Mouse (Mus musculus): Measurements from ENCODE around the gene Fiz1. TPM values are rescaled to one million over a fixed set of nuclear protein-coding genes. Genes with fewer than 3 reads are reported as not detected.

Fiz1 gene
- polyA plus RNA-seq, 1 experiment from 2014 or later = 40.3 TPM

Other genes with a start within 250 kb of the Fiz1 start
- not detected in 2 replicates for gene Fam71e2, start 243.4 kb downstream of the Fiz1 start, polyA plus RNA-seq (2014; fragmentation: Nextera tagmentation; extraction: Ambion mirVana)
- gene Il11, start 231.8 kb downstream of the Fiz1 start, polyA plus RNA-seq (2014; fragmentation: Nextera tagmentation; extraction: Ambion mirVana) = 0.28 TPM in 1 of 2 replicates, not detected in the other
- gene Tmem190, start 231.8 kb downstream of the Fiz1 start, polyA plus RNA-seq (2014; fragmentation: Nextera tagmentation; extraction: Ambion mirVana) = 0.52 TPM in 1 of 2 replicates, not detected in the other
- gene Tmem238, start 225.0 kb downstream of the Fiz1 start, polyA plus RNA-seq (2014; fragmentation: Nextera tagmentation; extraction: Ambion mirVana) = 14.5 and 24.3 TPM in 2 replicates
- 293 and 321 TPM in 2 replicates for gene Rpl28, start 221.8 kb downstream of the Fiz1 start, polyA plus RNA-seq (2014; fragmentation: Nextera tagmentation; extraction: Ambion mirVana)
- gene Ube2s, start 202.1 kb downstream of the Fiz1 start, polyA plus RNA-seq (2014; fragmentation: Nextera tagmentation; extraction: Ambion mirVana) = 354 and 371 TPM in 2 replicates
- gene Shisa7, start 170.0 kb downstream of the Fiz1 start, polyA plus RNA-seq (2014; fragmentation: Nextera tagmentation; extraction: Ambion mirVana) = 0.30 and 0.42 TPM in 2 replicates
- 6.3 and 8.9 TPM in 2 replicates for gene Isoc2b, start 144.4 kb downstream of the Fiz1 start, polyA plus RNA-seq (2014; fragmentation: Nextera tagmentation; extraction: Ambion mirVana)
- 0.96 and 1.0 TPM in 2 replicates for gene Isoc2a, start 137.5 kb downstream of the Fiz1 start, polyA plus RNA-seq (2014; fragmentation: Nextera tagmentation; extraction: Ambion mirVana)
- gene Gm36210, start 108.2 kb downstream of the Fiz1 start, polyA plus RNA-seq (2014; fragmentation: Nextera tagmentation; extraction: Ambion mirVana) = not detected in 2 replicates
- 3.3 and 4.0 TPM in 2 replicates for gene Zfp628, start 99.5 kb downstream of the Fiz1 start, polyA plus RNA-seq (2014; fragmentation: Nextera tagmentation; extraction: Ambion mirVana)
- 3.1 and 3.3 TPM in 2 replicates for gene Nat14, start 92.7 kb downstream of the Fiz1 start, polyA plus RNA-seq (2014; fragmentation: Nextera tagmentation; extraction: Ambion mirVana)
- 3.7 and 4.0 TPM in 2 replicates for gene Ssc5d, start 88.9 kb downstream of the Fiz1 start, polyA plus RNA-seq (2014; fragmentation: Nextera tagmentation; extraction: Ambion mirVana)
- gene Sbk2, start 50.3 kb downstream of the Fiz1 start, polyA plus RNA-seq (2014; fragmentation: Nextera tagmentation; extraction: Ambion mirVana) = 0.23 and 0.26 TPM in 2 replicates
- gene Sbk3, start 43.5 kb downstream of the Fiz1 start, polyA plus RNA-seq (2014; fragmentation: Nextera tagmentation; extraction: Ambion mirVana) = 0.16 TPM in 1 of 2 replicates, not detected in the other
- 30.6 and 35.4 TPM in 2 replicates for gene Zfp579, start 18.5 kb downstream of the Fiz1 start, polyA plus RNA-seq (2014; fragmentation: Nextera tagmentation; extraction: Ambion mirVana)
- 15.7 and 16.0 TPM in 2 replicates for gene Zfp524, start 282 bp downstream of the Fiz1 start, polyA plus RNA-seq (2014; fragmentation: Nextera tagmentation; extraction: Ambion mirVana)
- 1.0 and 2.0 TPM in 2 replicates for gene Gm44973, start 799 bp upstream of the Fiz1 start, polyA plus RNA-seq (2014; fragmentation: Nextera tagmentation; extraction: Ambion mirVana)
- 6.2 and 7.2 TPM in 2 replicates for gene Zfp865, start 5.7 kb upstream of the Fiz1 start, polyA plus RNA-seq (2014; fragmentation: Nextera tagmentation; extraction: Ambion mirVana)
- gene Ccdc106, start 5.9 kb upstream of the Fiz1 start, polyA plus RNA-seq (2014; fragmentation: Nextera tagmentation; extraction: Ambion mirVana) = 15.1 and 17.1 TPM in 2 replicates
- gene 4632433K11Rik, start 19.4 kb upstream of the Fiz1 start, polyA plus RNA-seq (2014; fragmentation: Nextera tagmentation; extraction: Ambion mirVana) = not detected in 2 replicates
- gene Zfp784, start 23.7 kb upstream of the Fiz1 start, polyA plus RNA-seq (2014; fragmentation: Nextera tagmentation; extraction: Ambion mirVana) = 4.8 and 6.3 TPM in 2 replicates
- 38.3 and 40.1 TPM in 2 replicates for gene Zfp580, start 36.8 kb upstream of the Fiz1 start, polyA plus RNA-seq (2014; fragmentation: Nextera tagmentation; extraction: Ambion mirVana)
- gene U2af2, start 47.4 kb upstream of the Fiz1 start, polyA plus RNA-seq (2014; fragmentation: Nextera tagmentation; extraction: Ambion mirVana) = 129 and 133 TPM in 2 replicates
- 57.8 and 65.1 TPM in 2 replicates for gene Epn1, start 65.5 kb upstream of the Fiz1 start, polyA plus RNA-seq (2014; fragmentation: Nextera tagmentation; extraction: Ambion mirVana)
- gene Rfpl4, start 102.3 kb upstream of the Fiz1 start, polyA plus RNA-seq (2014; fragmentation: Nextera tagmentation; extraction: Ambion mirVana) = not detected in 2 replicates
- gene Rasl2-9, start 111.3 kb upstream of the Fiz1 start, polyA plus RNA-seq (2014; fragmentation: Nextera tagmentation; extraction: Ambion mirVana) = 0.54 and 0.72 TPM in 2 replicates
- not detected in 2 replicates for gene Vmn1r55, start 135.0 kb upstream of the Fiz1 start, polyA plus RNA-seq (2014; fragmentation: Nextera tagmentation; extraction: Ambion mirVana)
- not detected in 2 replicates for gene Vmn1r56, start 182.1 kb upstream of the Fiz1 start, polyA plus RNA-seq (2014; fragmentation: Nextera tagmentation; extraction: Ambion mirVana)
- gene Vmn1r57, start 203.8 kb upstream of the Fiz1 start, polyA plus RNA-seq (2014; fragmentation: Nextera tagmentation; extraction: Ambion mirVana) = not detected in 2 replicates

Data from intestine, embryonic 14.5 days (tissue).